Mouse (Mus musculus): Measurements from ENCODE around the gene Olfml3. TPM values are rescaled to one million over a fixed set of nuclear protein-coding genes. Genes with fewer than 3 reads are reported as not detected.

The Olfml3 gene
- polyA plus RNA-seq, 1 experiment from 2014 or later: 27.4 TPM

- Histone ChIP-seq H3K9me3 (ENCODE audit: control insufficient read depth, low read length) (no peaks in the 10 kb centered on the region), H3K9ac (ENCODE audit: low read length) (no peak overlapping the region), H3K4me2 (ENCODE audit: low read length) (no peak overlapping the region), H3K27me3 (ENCODE audit: control insufficient read depth, insufficient read depth, low read length) (no peaks in the 10 kb centered on the region), H3K36me3 (ENCODE audit: control insufficient read depth, insufficient read depth, low read length) (peaks cover 40% of the 10 kb centered on the region), H3K27ac (replicated peaks in 1 of 2; ENCODE audit: control insufficient read depth in 1 of 2, insufficient read depth in 1 of 2, low read depth in 2 of 2, low read length in 2 of 2) (no peak overlapping the region), H3K4me3 (ENCODE audit: control insufficient read depth in 1 of 2, insufficient read depth in 1 of 2, low read depth in 1 of 2, low read length in 2 of 2) (no peak overlapping the region), H3K4me1 (ENCODE audit: control insufficient read depth in 2 of 2, insufficient read depth in 2 of 2, low read length in 2 of 2) (peaks cover 26 to 31% of the 10 kb centered on the region in 2 experiments)
- ATAC-seq (ENCODE audit: insufficient number of reproducible peaks, insufficient read depth, low FRiP score, low read depth): no peak
- 57% methylated on average over 5 of the region's 5 CpGs for WGBS
These were observed 2.5 kb upstream of the Olfml3 start for GRCm38 (mm10) chr3:103740342-103740741.

DNA sequence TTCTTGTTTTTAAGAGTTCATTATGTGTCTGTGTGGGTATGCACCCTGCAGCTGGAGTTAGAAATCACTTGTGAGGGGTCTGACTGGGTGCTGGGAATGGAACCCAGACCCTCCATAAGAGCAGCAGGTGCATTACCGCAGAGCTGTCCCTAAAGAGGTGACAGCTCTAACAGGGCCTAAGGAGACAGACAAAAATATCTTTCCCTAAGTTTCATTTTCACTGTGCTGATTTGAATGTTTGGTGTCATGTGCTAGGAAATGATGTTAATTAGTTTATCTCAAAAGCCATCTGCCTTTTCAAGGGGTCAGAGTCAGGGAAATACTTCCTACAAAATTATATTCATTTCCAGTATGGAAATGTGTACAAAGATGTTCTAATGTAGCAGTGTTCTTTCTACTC lies 1.5 kb upstream of the Olfml3 start, which contains the start of gene Gm10964:
TSS of gene Gm10964 (plus strand) at position 38 of the 400 bp plus-strand sequence.
- H3K27me3 ChIP-seq (ENCODE audit: control insufficient read depth, insufficient read depth, low read length): no peaks in the 10 kb centered on the region
- H3K4me2 ChIP-seq (ENCODE audit: low read length): peak within 1 kb of the TSS; percentile 68
- peak within 1 kb of the TSS; percentile 43 to 47 for H3K4me3 ChIP-seq (ENCODE audit: control insufficient read depth in 1 of 2, insufficient read depth in 1 of 2, low read depth in 1 of 2, low read length in 2 of 2)
- WGBS: 79% methylated on average over 1 of the region's 1 CpGs
- no peak for ATAC-seq (ENCODE audit: insufficient number of reproducible peaks, insufficient read depth, low FRiP score, low read depth)
- H3K9ac ChIP-seq (ENCODE audit: low read length): peak within 1 kb of the TSS; percentile 74
- peak within 1 kb of the TSS; percentile 94 to 99 for H3K27ac ChIP-seq (replicated peaks in 1 of 2; ENCODE audit: control insufficient read depth in 1 of 2, insufficient read depth in 1 of 2, low read depth in 2 of 2, low read length in 2 of 2)
- H3K9me3 ChIP-seq (ENCODE audit: control insufficient read depth, low read length): no peaks in the 10 kb centered on the region
- H3K36me3 ChIP-seq (ENCODE audit: control insufficient read depth, insufficient read depth, low read length): peaks cover 30% of the 10 kb centered on the region
- peaks cover 36 to 41% of the 10 kb centered on the region in 2 experiments for H3K4me1 ChIP-seq (ENCODE audit: control insufficient read depth in 2 of 2, insufficient read depth in 2 of 2, low read length in 2 of 2)

GRCm38 (mm10) chr3:103737061-103737754 lies 593 bp downstream of the Olfml3 start:
- Histone ChIP-seq H3K4me3 (ENCODE audit: control insufficient read depth in 1 of 2, insufficient read depth in 1 of 2, low read depth in 1 of 2, low read length in 2 of 2) (peak overlapping the region; percentile 43 to 45), H3K9ac (ENCODE audit: low read length) (peak overlapping the region; percentile 74), H3K27me3 (ENCODE audit: control insufficient read depth, insufficient read depth, low read length) (no peaks in the 10 kb centered on the region), H3K27ac (replicated peaks in 1 of 2; ENCODE audit: control insufficient read depth in 1 of 2, insufficient read depth in 1 of 2, low read depth in 2 of 2, low read length in 2 of 2) (peak overlapping the region; percentile 85 to 94), H3K4me2 (ENCODE audit: low read length) (peak overlapping the region; percentile 68), H3K36me3 (ENCODE audit: control insufficient read depth, insufficient read depth, low read length) (peaks cover 11% of the 10 kb centered on the region), H3K9me3 (ENCODE audit: control insufficient read depth, low read length) (no peaks in the 10 kb centered on the region), H3K4me1 (ENCODE audit: control insufficient read depth in 2 of 2, insufficient read depth in 2 of 2, low read length in 2 of 2) (peaks cover 46% of the 10 kb centered on the region in 2 experiments)
- no peak; the same call in 1 of the 2 replicates for ATAC-seq (ENCODE audit: insufficient number of reproducible peaks, insufficient read depth, low FRiP score, low read depth)
- WGBS: 27% methylated on average over 16 of the region's 16 CpGs

GRCm38 (mm10) chr3:103735776-103736600 lies 1.8 kb downstream of the Olfml3 start:
- H3K4me1 ChIP-seq (ENCODE audit: control insufficient read depth in 2 of 2, insufficient read depth in 2 of 2, low read length in 2 of 2): peaks cover 46% of the 10 kb centered on the region in 2 experiments
- H3K27me3 ChIP-seq (ENCODE audit: control insufficient read depth, insufficient read depth, low read length): no peaks in the 10 kb centered on the region
- ATAC-seq (ENCODE audit: insufficient number of reproducible peaks, insufficient read depth, low FRiP score, low read depth): peak; percentile 5; the same call in 1 of the 2 replicates
- 49% methylated on average over 28 of the region's 28 CpGs for WGBS
- peak overlapping the region; percentile 68 for H3K4me2 ChIP-seq (ENCODE audit: low read length)
- peak overlapping the region; percentile 43 to 45; a peak in 3 of 4 replicates for H3K4me3 ChIP-seq (ENCODE audit: control insufficient read depth in 1 of 2, insufficient read depth in 1 of 2, low read depth in 1 of 2, low read length in 2 of 2)
- H3K9ac ChIP-seq (ENCODE audit: low read length): peak overlapping the region; percentile 74
- no peaks in the 10 kb centered on the region for H3K36me3 ChIP-seq (ENCODE audit: control insufficient read depth, insufficient read depth, low read length)
- peak overlapping the region; percentile 85 to 94 for H3K27ac ChIP-seq (replicated peaks in 1 of 2; ENCODE audit: control insufficient read depth in 1 of 2, insufficient read depth in 1 of 2, low read depth in 2 of 2, low read length in 2 of 2)
- no peaks in the 10 kb centered on the region for H3K9me3 ChIP-seq (ENCODE audit: control insufficient read depth, low read length)

DNA sequence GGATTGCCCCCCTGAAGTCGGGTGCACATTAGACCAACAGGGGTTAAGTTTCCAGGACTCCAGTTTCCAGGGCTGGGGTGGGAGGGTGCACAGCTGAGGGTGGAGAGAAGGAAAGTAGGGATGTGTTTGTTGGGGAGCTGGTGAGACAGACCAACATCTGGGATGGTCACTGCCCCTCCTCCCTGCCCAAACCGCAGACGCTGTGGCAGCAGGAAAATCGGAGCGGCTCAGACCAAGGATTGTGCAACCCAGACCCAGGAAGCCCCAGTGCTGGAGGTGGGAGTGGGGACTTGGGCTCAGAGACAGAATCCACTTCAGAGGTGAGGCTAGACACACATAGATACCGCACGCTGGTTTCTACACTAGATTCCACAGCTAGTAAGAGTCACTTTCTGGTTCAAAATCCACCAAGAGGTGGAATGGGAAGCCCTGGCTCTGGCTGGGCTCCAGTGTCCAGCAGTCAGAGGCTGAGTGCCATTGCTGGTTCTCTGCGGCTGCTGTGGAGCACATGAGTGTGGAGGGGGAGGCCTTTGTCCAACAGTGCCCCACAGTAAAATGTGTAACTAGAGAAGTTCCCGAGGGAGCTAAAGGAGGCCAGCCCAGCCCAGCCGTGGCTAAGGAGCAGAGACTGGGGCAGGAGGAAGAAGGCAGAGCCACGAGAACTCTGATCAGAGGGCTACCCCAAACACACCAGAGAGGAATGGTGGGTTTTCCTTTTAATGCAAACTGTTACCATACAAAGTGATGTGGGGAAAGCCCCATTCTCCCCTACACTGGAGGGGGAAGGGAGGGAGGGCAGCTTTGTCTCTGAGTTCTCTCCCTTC lies 2.9 kb downstream of the Olfml3 start:
- peak overlapping the region; percentile 68 for H3K4me2 ChIP-seq (ENCODE audit: low read length)
- 14% methylated on average over 11 of the region's 11 CpGs for WGBS

GRCm38 (mm10) chr3:103733799-103734695 lies 3.8 kb downstream of the Olfml3 start:
- Histone ChIP-seq H3K4me3 (ENCODE audit: control insufficient read depth in 1 of 2, insufficient read depth in 1 of 2, low read depth in 1 of 2, low read length in 2 of 2) (no peak overlapping the region), H3K4me1 (ENCODE audit: control insufficient read depth in 2 of 2, insufficient read depth in 2 of 2, low read length in 2 of 2) (peaks cover 46% of the 10 kb centered on the region in 2 experiments), H3K9ac (ENCODE audit: low read length) (peak overlapping the region; percentile 42; the same call in 1 of the 2 replicates), H3K9me3 (ENCODE audit: control insufficient read depth, low read length) (no peaks in the 10 kb centered on the region), H3K27me3 (ENCODE audit: control insufficient read depth, insufficient read depth, low read length) (no peaks in the 10 kb centered on the region), H3K27ac (replicated peaks in 1 of 2; ENCODE audit: control insufficient read depth in 1 of 2, insufficient read depth in 1 of 2, low read depth in 2 of 2, low read length in 2 of 2) (no peak overlapping the region), H3K36me3 (ENCODE audit: control insufficient read depth, insufficient read depth, low read length) (no peaks in the 10 kb centered on the region), H3K4me2 (ENCODE audit: low read length) (peak overlapping the region; percentile 68)
- 45% methylated on average over 19 of the region's 19 CpGs for WGBS
- ATAC-seq (ENCODE audit: insufficient number of reproducible peaks, insufficient read depth, low FRiP score, low read depth): no peak

More for the DNA sequence above, 2.9 kb downstream of the Olfml3 start:
- Histone ChIP-seq H3K9me3 (ENCODE audit: control insufficient read depth, low read length) (no peaks in the 10 kb centered on the region), H3K36me3 (ENCODE audit: control insufficient read depth, insufficient read depth, low read length) (no peaks in the 10 kb centered on the region), H3K27ac (replicated peaks in 1 of 2; ENCODE audit: control insufficient read depth in 1 of 2, insufficient read depth in 1 of 2, low read depth in 2 of 2, low read length in 2 of 2) (peak overlapping the region; percentile 72 to 85), H3K4me3 (ENCODE audit: control insufficient read depth in 1 of 2, insufficient read depth in 1 of 2, low read depth in 1 of 2, low read length in 2 of 2) (no peak overlapping the region), H3K4me1 (ENCODE audit: control insufficient read depth in 2 of 2, insufficient read depth in 2 of 2, low read length in 2 of 2) (peaks cover 46% of the 10 kb centered on the region in 2 experiments), H3K9ac (ENCODE audit: low read length) (peak overlapping the region; percentile 42; the same call in 1 of the 2 replicates), H3K27me3 (ENCODE audit: control insufficient read depth, insufficient read depth, low read length) (no peaks in the 10 kb centered on the region)
- ATAC-seq (ENCODE audit: insufficient number of reproducible peaks, insufficient read depth, low FRiP score, low read depth): no peak
